Mouse (Mus musculus) liver, adult 2 months (tissue): ENCODE measurements around the gene Nrip1.

Experiments
- CTCF ChIP-seq: fragments of 200-500 bp; IDR thresholded peaks from 2 replicates; pipeline ENCODE4 v1.5.1; 2011; ENCODE audit warnings: low read depth, low read length, control low read depth
- POLR2A ChIP-seq: fragments of 200-500 bp; IDR thresholded peaks from 2 replicates; pipeline ENCODE4 v1.6.1; 2011; ENCODE audit warnings: low read length, control low read depth; ENCODE audit not compliant: insufficient read depth; ENCODE audit errors: extremely low read depth

DNA sequence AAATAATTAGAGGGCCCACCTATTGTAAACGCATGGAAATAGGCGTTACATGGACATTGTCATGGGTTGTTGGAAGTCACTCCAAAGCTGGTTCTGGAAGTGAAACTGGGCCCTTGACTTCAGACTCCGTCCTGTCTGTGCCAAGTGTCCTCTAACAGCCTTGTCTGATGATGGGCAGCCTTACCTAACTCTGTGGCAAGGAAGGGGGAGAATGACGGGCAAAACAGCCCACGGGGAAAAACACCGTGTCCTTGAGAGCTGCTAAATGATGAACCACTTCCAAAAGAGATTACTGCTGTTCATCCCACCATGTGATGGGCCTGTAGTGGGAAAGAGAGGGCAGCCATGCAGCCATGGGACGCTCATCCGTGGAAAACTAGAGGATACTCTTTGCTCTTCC, 34.6 kb upstream of the Nrip1 start:
- TF ChIP-seq POLR2A, result no peak
- TF ChIP-seq CTCF, result no peak
